Mouse (Mus musculus) midbrain, embryonic 11.5 days (tissue): Measurements from ENCODE around the gene Rapgef1. TPM values are rescaled to one million over a fixed set of nuclear protein-coding genes. Genes with fewer than 3 reads are reported as not detected.

ENCODE experiments used
- ATAC-seq: fragments of 200-750 bp; cut with Nextera tagmentation; 2 replicates; pipeline ENCODE4 v1.8.0; 2017; ENCODE audit warnings: moderate TSS enrichment, moderate library complexity; ENCODE audit not compliant: low FRiP score
- DNase-seq: peaks from one replicate; pipeline ENCODE4 v3.0.0; 2015; ENCODE audit warnings: low spot score; ENCODE audit errors: missing footprints
- H3K27ac ChIP-seq: fragments of 300-500 bp; sonication (generic); 2 replicates; pipeline ENCODE4 v1.5.1; 2014; ENCODE audit warnings: low read depth, low read length
- H3K27me3 ChIP-seq: fragments of 300-500 bp; sonication (generic); 2 replicates; pipeline ENCODE4 v1.6.1; 2014; ENCODE audit warnings: mild to moderate bottlenecking, low read length, moderate library complexity, mixed read lengths; ENCODE audit not compliant: control insufficient read depth, insufficient read depth
- H3K36me3 ChIP-seq: fragments of 300-500 bp; sonication (generic); 2 replicates; pipeline ENCODE4 v1.6.1; 2014; ENCODE audit warnings: mild to moderate bottlenecking, low read length, moderate library complexity, mixed read lengths; ENCODE audit not compliant: control insufficient read depth, insufficient read depth
- H3K4me1 ChIP-seq: fragments of 300-500 bp; sonication (generic); 2 replicates; pipeline ENCODE4 v1.6.1; 2014; ENCODE audit warnings: low read length; ENCODE audit not compliant: control insufficient read depth, insufficient read depth
- H3K4me2 ChIP-seq: fragments of 300-500 bp; sonication (generic); 2 replicates; pipeline ENCODE4 v1.6.1; 2014; ENCODE audit warnings: mild to moderate bottlenecking, moderate library complexity
- H3K4me3 ChIP-seq: fragments of 300-500 bp; sonication (generic); 2 replicates; pipeline ENCODE4 v1.5.1; 2014; ENCODE audit warnings: low read depth, low read length
- H3K9ac ChIP-seq: fragments of 300-500 bp; sonication (generic); 2 replicates; pipeline ENCODE4 v1.6.1; 2014; ENCODE audit warnings: low read length
- H3K9me3 ChIP-seq: fragments of 300-500 bp; sonication (generic); 2 replicates; pipeline ENCODE4 v1.6.1; 2016; ENCODE audit warnings: low read length; ENCODE audit not compliant: control insufficient read depth
- WGBS: fragments of 180-500 bp; shearing (Covaris S2); extraction: QIAGEN DNeasy Blood & Tissue Kit; methylation state at CpG from one replicate; pipeline ENCODE4 v1.1.7; 2014; 5-methylcytosine and 5-hydroxymethylcytosine counted together
- polyA plus RNA-seq: library from polyadenylated mRNA; unstranded; fragments of >200 nt; fragmentation: Nextera tagmentation; extraction: Ambion mirVana; gene quantifications from 2 replicates; pipeline ENCODE4 v1.2.1, GENCODE M21; 2014

Gene Rapgef1
- polyA plus RNA-seq, 1 experiment from 2014 or later: 15.6 TPM

DNA sequence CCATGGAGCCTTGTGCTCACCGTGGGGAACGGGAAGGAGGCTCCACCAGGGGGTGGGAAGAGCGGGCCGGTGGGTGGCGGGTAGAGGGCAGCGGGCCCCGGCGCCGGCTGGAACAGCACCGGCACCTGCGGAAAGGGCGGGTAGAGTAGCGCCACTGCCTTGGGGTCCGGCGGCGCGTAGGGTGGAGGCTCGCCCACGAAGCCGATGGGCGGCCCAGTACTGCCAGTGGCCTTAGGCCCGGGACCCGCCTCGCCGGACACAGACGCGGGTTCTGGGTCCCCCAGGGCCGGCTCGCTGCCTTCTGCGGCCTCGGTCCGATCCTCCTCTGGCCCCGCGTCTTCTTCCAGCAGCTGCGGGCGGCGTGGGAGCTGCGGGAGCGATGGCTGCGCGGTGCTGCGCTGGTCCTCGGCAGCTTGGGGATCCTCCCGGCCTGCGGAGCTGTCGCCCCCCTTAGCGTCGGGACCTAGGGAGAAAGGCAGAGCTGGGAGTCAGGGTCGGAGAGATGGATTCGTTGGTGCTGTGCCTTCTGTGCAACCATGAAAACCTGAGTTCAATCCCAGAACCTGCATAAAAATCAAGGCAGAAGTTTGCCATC lies 127.8 kb downstream of the Rapgef1 start:
- peaks cover 35% of the 10 kb centered on the region for H3K27me3 ChIP-seq
- H3K4me1 ChIP-seq: peaks cover 15% of the 10 kb centered on the region
- no peak overlapping the region for H3K27ac ChIP-seq
- no peaks in the 10 kb centered on the region for H3K36me3 ChIP-seq
- DNase-seq: peak; percentile 87
- peak overlapping the region; percentile 67 for H3K4me2 ChIP-seq
- H3K9me3 ChIP-seq: no peaks in the 10 kb centered on the region
- peak overlapping the region; percentile 61 for H3K9ac ChIP-seq
- ATAC-seq: no peak
- H3K4me3 ChIP-seq: peak overlapping the region; percentile 31
- WGBS: 2% methylated on average over 49 of the region's 50 CpGs

DNA sequence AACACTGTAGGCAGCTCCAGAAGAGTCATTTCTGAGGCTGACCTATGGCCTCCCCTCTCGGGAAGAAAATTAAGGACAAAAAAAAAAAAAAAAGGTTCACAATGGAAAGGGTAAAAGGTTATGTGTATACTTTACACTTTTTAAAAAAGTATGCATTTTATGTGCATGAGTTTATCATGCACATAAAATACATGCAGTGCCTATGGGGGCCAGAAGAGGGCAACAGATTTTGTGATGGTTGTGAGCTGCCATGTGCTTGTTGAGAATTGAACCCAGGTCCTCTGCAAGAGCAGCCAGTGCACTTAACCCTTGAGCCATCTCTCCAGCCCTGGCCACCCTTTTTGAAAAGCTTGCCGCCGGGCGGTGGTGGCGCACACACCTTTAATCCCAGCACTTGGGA lies 128.3 kb downstream of the Rapgef1 start:
- no peak overlapping the region for H3K4me3 ChIP-seq
- H3K9ac ChIP-seq: no peak overlapping the region
- no peak for DNase-seq
- WGBS: 52% methylated on average over 5 of the region's 5 CpGs
- ATAC-seq: no peak
- peaks cover 15% of the 10 kb centered on the region for H3K4me1 ChIP-seq
- H3K36me3 ChIP-seq: no peaks in the 10 kb centered on the region
- H3K4me2 ChIP-seq: peak overlapping the region; percentile 67; the same call in 1 of the 2 replicates
- no peaks in the 10 kb centered on the region; the same call in 1 of the 2 replicates for H3K9me3 ChIP-seq
- peaks cover 37% of the 10 kb centered on the region for H3K27me3 ChIP-seq
- H3K27ac ChIP-seq: no peak overlapping the region

DNA sequence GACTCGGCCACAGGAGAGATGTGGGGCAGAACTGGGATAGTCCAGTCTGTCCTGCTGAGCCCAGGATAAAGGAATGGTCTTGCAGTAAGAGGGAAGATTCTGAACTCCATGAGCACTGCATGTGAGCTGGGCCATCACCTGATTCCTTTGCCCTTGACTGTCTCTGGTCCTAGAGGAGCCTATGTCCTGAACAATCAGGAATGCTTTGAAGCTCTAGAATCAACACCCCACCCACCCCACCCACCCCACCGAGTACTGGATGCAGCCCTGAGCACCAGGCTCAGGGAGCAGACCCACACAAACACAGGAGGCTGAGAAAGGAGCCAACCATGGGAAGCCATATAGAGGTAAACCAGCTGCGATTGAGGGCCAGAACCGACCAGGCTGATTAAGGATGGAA lies 129.0 kb downstream of the Rapgef1 start:
- WGBS: 84% methylated on average over 4 of the region's 4 CpGs
- H3K9ac ChIP-seq: no peak overlapping the region
- no peak overlapping the region for H3K27ac ChIP-seq
- H3K4me3 ChIP-seq: no peak overlapping the region
- peaks cover 15% of the 10 kb centered on the region for H3K4me1 ChIP-seq
- no peaks in the 10 kb centered on the region; the same call in 1 of the 2 replicates for H3K9me3 ChIP-seq
- no peaks in the 10 kb centered on the region for H3K36me3 ChIP-seq
- DNase-seq (peak; percentile 87), ATAC-seq (no peak)
- H3K4me2 ChIP-seq: no peak overlapping the region
- peaks cover 40% of the 10 kb centered on the region for H3K27me3 ChIP-seq

DNA sequence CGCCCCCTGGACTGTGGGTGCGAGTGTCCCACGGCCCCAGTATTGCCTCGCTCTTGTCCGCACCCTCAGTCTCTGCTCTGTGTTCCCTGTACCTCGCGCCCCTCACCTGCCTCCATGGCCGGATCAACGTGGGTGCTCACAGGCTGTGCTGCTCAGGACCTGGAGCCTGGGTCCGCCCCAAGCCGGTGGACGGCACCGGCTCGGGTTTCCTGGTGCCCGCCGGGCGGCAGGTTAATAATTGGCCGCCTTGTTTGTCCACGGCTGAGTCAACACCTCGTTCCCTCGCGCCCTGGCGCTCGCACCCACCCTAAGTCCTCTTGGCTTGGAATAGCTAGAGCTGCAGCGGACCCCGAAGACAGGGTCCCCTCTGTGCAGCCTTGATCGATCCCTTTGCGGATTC lies 132.0 kb downstream of the Rapgef1 start, which contains the start of gene Gm13420:
Gene Gm13420, minus strand, starts transcription at position 189 of the 400 bp plus-strand sequence.
- peaks cover 15% of the 10 kb centered on the region for H3K4me1 ChIP-seq
- H3K27me3 ChIP-seq: peaks cover 38% of the 10 kb centered on the region
- no peaks in the 10 kb centered on the region for H3K36me3 ChIP-seq
- no peak within 1 kb of the TSS for H3K27ac ChIP-seq
- 6% methylated on average over 28 of the region's 28 CpGs for WGBS
- H3K9me3 ChIP-seq: no peaks in the 10 kb centered on the region; the same call in 1 of the 2 replicates
- H3K4me3 ChIP-seq: no peak within 1 kb of the TSS
- no peak for ATAC-seq
- peak within 1 kb of the TSS; percentile 39; the same call in 1 of the 2 replicates for H3K9ac ChIP-seq
- DNase-seq: no peak
- H3K4me2 ChIP-seq: peak within 1 kb of the TSS; percentile 34

DNA sequence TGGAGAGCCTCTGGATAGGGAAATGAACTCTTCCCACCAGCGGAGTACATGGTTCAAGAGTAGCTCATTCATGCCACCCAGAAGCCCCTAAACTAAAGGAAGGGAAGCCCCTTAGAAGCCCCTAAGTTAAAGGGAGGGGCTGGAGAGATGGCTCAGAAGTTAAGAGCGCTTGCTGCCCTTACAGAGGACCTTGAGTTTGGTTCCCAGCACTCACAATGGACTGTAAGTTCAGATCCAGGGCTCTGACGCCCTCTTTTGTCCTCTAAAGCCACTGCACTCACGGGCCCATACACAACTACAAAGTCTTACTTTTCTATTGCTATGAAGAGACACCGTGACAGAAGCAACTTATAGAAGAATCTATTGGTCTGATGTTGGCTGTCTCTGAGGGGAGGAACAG lies 132.9 kb downstream of the Rapgef1 start:
- 89% methylated on average over 5 of the region's 5 CpGs for WGBS
- Histone ChIP-seq H3K4me1 (peaks cover 10% of the 10 kb centered on the region), H3K9me3 (no peaks in the 10 kb centered on the region; the same call in 1 of the 2 replicates), H3K27me3 (peaks cover 29% of the 10 kb centered on the region), H3K4me2 (no peak overlapping the region), H3K27ac (no peak overlapping the region), H3K36me3 (no peaks in the 10 kb centered on the region), H3K4me3 (no peak overlapping the region), H3K9ac (no peak overlapping the region)
- ATAC-seq (no peak), DNase-seq (no peak)

DNA sequence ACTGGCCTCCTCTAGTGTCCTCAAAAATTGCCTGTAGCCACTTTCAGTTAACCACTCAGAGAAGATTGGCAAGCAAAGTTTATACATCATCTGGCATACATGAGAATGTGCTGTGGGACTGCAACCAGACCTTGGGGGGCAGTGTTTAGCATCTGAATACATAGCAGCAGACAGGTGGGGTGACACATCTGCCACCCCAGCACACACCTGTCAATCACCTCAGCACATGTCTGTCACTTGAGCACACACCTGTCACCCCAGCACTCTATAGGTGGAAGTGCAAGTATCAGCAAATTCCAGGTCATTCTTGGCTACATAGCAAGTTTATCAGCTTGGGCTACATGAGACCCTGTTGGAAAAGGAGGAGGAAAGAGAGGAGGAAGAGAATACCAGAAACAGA lies 136.2 kb downstream of the Rapgef1 start:
- H3K4me1 ChIP-seq: peaks cover 8% of the 10 kb centered on the region
- peaks cover 21% of the 10 kb centered on the region for H3K27me3 ChIP-seq
- H3K9ac ChIP-seq: no peak overlapping the region
- no peak overlapping the region for H3K4me2 ChIP-seq
- no peak for DNase-seq
- H3K4me3 ChIP-seq: no peak overlapping the region
- no peaks in the 10 kb centered on the region; the same call in 1 of the 2 replicates for H3K9me3 ChIP-seq
- H3K27ac ChIP-seq: no peak overlapping the region
- no peak for ATAC-seq
- no peaks in the 10 kb centered on the region for H3K36me3 ChIP-seq

DNA sequence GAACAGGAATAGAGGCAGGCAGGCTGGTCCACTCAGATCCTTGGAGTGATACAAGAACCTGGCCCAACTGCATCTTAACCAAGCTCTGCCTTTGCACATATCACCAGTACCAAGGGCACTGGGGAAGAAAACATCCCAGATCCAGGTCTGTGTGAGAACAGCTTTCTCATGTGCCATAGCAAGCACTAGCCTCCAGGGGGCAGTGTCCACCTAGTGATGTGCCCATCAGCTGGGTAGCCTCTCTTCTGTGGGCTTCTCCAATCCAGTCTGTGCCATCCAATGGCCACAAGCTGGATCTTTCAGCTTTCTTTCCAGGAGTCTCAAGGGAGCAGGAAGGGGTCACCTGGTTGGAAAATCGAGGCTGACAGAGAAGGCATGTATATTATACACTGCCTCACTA lies 145.3 kb downstream of the Rapgef1 start:
- ATAC-seq: peak; percentile 62; the same call in 1 of the 2 replicates
- 3% methylated on average over 1 of the region's 1 CpGs for WGBS

DNA sequence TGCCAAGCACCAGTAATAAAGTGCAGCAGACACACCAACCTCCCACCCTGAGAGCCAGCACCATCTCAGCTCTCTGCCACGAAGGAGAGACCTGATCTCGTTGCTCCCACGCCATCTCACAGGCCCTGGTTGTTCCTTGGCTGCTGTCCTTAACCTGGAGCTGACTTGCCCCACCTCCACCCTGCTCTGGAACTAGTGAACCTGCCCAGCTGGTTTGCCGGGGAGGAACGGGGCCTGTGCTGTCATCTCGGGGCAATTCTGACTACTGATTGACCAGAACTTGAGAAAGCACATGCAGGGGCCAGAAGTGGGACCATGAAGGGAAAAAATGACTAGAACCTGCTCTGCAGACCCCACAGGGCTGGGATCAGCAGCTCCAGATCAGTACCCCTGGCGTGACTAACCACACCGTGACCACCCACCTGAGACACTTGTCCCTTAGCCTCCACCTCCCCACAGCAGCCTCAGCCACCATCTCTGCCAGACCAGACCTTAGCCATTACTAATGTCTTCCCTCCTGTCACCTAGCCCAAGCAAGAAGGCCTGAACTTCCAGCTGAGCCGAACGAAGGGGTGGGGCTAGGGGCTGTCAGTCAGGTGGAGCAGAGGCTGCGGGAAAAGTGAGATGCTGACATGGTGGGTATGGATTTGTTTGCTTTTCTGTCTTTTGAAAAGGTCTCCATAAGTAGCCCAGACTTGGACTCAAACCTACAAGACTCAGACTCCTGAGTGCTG lies 148.6 kb downstream of the Rapgef1 start:
- no peak overlapping the region for H3K27ac ChIP-seq
- H3K4me3 ChIP-seq: no peak overlapping the region
- H3K36me3 ChIP-seq: no peaks in the 10 kb centered on the region; the same call in 1 of the 2 replicates
- no peak for ATAC-seq
- no peak overlapping the region for H3K4me2 ChIP-seq
- no peak for DNase-seq
- no peaks in the 10 kb centered on the region for H3K27me3 ChIP-seq
- no peaks in the 10 kb centered on the region for H3K4me1 ChIP-seq
- 75% methylated on average over 11 of the region's 11 CpGs for WGBS
- no peaks in the 10 kb centered on the region for H3K9me3 ChIP-seq
- H3K9ac ChIP-seq: no peak overlapping the region

More for the DNA sequence above, 145.3 kb downstream of the Rapgef1 start:
- peak; percentile 96 for DNase-seq
- no peaks in the 10 kb centered on the region for H3K4me1 ChIP-seq
- no peaks in the 10 kb centered on the region for H3K36me3 ChIP-seq
- no peak overlapping the region for H3K4me3 ChIP-seq
- no peak overlapping the region for H3K4me2 ChIP-seq
- H3K9me3 ChIP-seq: no peaks in the 10 kb centered on the region
- no peaks in the 10 kb centered on the region for H3K27me3 ChIP-seq
- no peak overlapping the region for H3K9ac ChIP-seq
- no peak overlapping the region for H3K27ac ChIP-seq

DNA sequence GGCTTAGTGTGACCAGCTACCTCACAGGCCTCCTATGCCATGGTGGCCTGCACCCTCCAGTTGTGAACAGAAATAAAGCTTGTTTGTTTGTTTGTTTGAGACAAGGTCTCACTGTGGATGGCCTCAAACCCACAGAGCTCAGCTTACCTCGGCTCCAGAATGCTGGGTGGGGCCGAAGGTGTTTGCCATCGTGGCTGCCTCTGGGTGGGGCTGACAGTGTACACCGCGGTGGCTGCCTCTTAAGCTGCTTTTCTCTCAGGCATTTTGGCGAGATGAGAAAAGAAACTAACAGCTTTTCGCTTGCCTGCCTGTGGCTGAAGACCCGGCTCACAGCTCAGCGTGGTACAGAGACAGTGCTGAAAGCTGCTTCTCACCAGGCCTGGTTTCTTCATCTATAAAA lies 149.4 kb downstream of the Rapgef1 start:
- 67% methylated on average over 9 of the region's 9 CpGs for WGBS
- H3K9ac ChIP-seq: no peak overlapping the region
- no peak overlapping the region for H3K4me3 ChIP-seq
- no peaks in the 10 kb centered on the region for H3K9me3 ChIP-seq
- no peaks in the 10 kb centered on the region; the same call in 1 of the 2 replicates for H3K36me3 ChIP-seq
- ATAC-seq (no peak), DNase-seq (no peak)
- no peak overlapping the region for H3K4me2 ChIP-seq
- H3K4me1 ChIP-seq: no peaks in the 10 kb centered on the region
- H3K27me3 ChIP-seq: no peaks in the 10 kb centered on the region
- H3K27ac ChIP-seq: no peak overlapping the region
